Mouse (Mus musculus): ENCODE data around the gene Nmrk2. TPM values are rescaled to one million over a fixed set of nuclear protein-coding genes. Genes with fewer than 3 reads are reported as not detected.
"Not testable (repeated sequence)": the region's sequence is repeated elsewhere in the genome, so short reads cannot be mapped to it uniquely, and the experiment has no call there.

The Nmrk2 gene
- total and polyA plus RNA-seq, 3 experiments, result 6.3 to 8.8 (median 8.7) TPM

GRCm38 (mm10) chr10:81233226-81233585 lies 31.4 kb upstream of the Nmrk2 start:
- intact Hi-C loops (cut with DNase I), result no loop called here
- Histone ChIP-seq H3K79me2 (replicated peaks; ENCODE audit: control insufficient read depth, insufficient read depth, low read length) (no peaks in the 10 kb centered on the region), H3K4me3 (peak overlapping the region; percentile 67), H3K9ac (ENCODE audit: low read depth, low read length) (peak overlapping the region; percentile 76), H3K36me3 (ENCODE audit: control insufficient read depth, insufficient read depth, low read length) (no peaks in the 10 kb centered on the region), H3K27ac (no peak overlapping the region; the same call in 1 of the 2 replicates), H3K4me1 (ENCODE audit: control insufficient read depth, insufficient read depth, low read length) (peaks cover 2% of the 10 kb centered on the region), H3K27me3 (ENCODE audit: control insufficient read depth, insufficient read depth, low read length) (peaks cover 4% of the 10 kb centered on the region; the same call in 1 of the 2 replicates)
- 3% methylated on average over 28 of the region's 28 CpGs for WGBS
- no peak for DNase-seq
- TF ChIP-seq EP300 (IDR thresholded peaks at IDR 0.05; ENCODE audit: insufficient read depth, low read depth, low read length), result no peak
- no peak for TF ChIP-seq CTCF (IDR thresholded peaks at IDR 0.05)
- TF ChIP-seq POLR2A (IDR thresholded peaks at IDR 0.05; ENCODE audit: insufficient read depth, low read depth, low read length), result no peak

GRCm38 (mm10) chr10:81232580-81233225 lies 30.9 kb upstream of the Nmrk2 start, which contains the start of gene Zfr2:
TSS of gene Zfr2 (plus strand) at chr10:81233155.
- no peak within 1 kb of the TSS; the same call in 1 of the 2 replicates for H3K27ac ChIP-seq
- H3K79me2 ChIP-seq (replicated peaks; ENCODE audit: control insufficient read depth, insufficient read depth, low read length), result no peaks in the 10 kb centered on the region
- peak within 1 kb of the TSS; percentile 67 for H3K4me3 ChIP-seq
- peak; percentile 84 to 87 for DNase-seq
- TF ChIP-seq EP300 (IDR thresholded peaks at IDR 0.05; ENCODE audit: insufficient read depth, low read depth, low read length) (no peak), POLR2A (IDR thresholded peaks at IDR 0.05; ENCODE audit: insufficient read depth, low read depth, low read length) (peak; percentile 57; the same call in 1 of the 2 replicates)
- H3K27me3 ChIP-seq (ENCODE audit: control insufficient read depth, insufficient read depth, low read length), result peaks cover 4% of the 10 kb centered on the region; the same call in 1 of the 2 replicates
- WGBS, result 10% methylated on average over 29 of the region's 29 CpGs
- intact Hi-C loops (cut with DNase I), result no loop called here
- no peaks in the 10 kb centered on the region for H3K36me3 ChIP-seq (ENCODE audit: control insufficient read depth, insufficient read depth, low read length)
- H3K9ac ChIP-seq (ENCODE audit: low read depth, low read length), result peak within 1 kb of the TSS; percentile 76
- peaks cover 2% of the 10 kb centered on the region for H3K4me1 ChIP-seq (ENCODE audit: control insufficient read depth, insufficient read depth, low read length)

GRCm38 (mm10) chr10:81231436-81231835 lies 29.6 kb upstream of the Nmrk2 start:
- Histone ChIP-seq H3K4me1 (ENCODE audit: control insufficient read depth, insufficient read depth, low read length) (peaks cover 2% of the 10 kb centered on the region), H3K79me2 (replicated peaks; ENCODE audit: control insufficient read depth, insufficient read depth, low read length) (no peaks in the 10 kb centered on the region), H3K36me3 (ENCODE audit: control insufficient read depth, insufficient read depth, low read length) (no peaks in the 10 kb centered on the region), H3K27me3 (ENCODE audit: control insufficient read depth, insufficient read depth, low read length) (peaks cover 4% of the 10 kb centered on the region; the same call in 1 of the 2 replicates), H3K27ac (no peak overlapping the region), H3K4me3 (no peak overlapping the region), H3K9ac (ENCODE audit: low read depth, low read length) (no peak overlapping the region)
- intact Hi-C loops (cut with DNase I), result no loop called here
- no peak for TF ChIP-seq EP300 (IDR thresholded peaks at IDR 0.05; ENCODE audit: insufficient read depth, low read depth, low read length)
- TF ChIP-seq POLR2A (IDR thresholded peaks at IDR 0.05; ENCODE audit: insufficient read depth, low read depth, low read length), result no peak
- no peak for TF ChIP-seq CTCF (IDR thresholded peaks at IDR 0.05)
- DNase-seq, result no peak
- WGBS, result 60% methylated on average over 7 of the region's 7 CpGs

- no peaks in the 10 kb centered on the region for H3K36me3 ChIP-seq (ENCODE audit: control insufficient read depth, insufficient read depth, low read length)
- H3K27ac ChIP-seq, result no peak within 1 kb of the TSS
- WGBS, result 13% methylated on average over 27 of the region's 27 CpGs
- H3K4me3 ChIP-seq, result no peak within 1 kb of the TSS
- DNase-seq, result no peak
- H3K9ac ChIP-seq (ENCODE audit: low read depth, low read length), result no peak within 1 kb of the TSS
- intact Hi-C loops (cut with DNase I), result no loop called here
- peaks cover 2% of the 10 kb centered on the region for H3K4me1 ChIP-seq (ENCODE audit: control insufficient read depth, insufficient read depth, low read length)
- peaks cover 4% of the 10 kb centered on the region; the same call in 1 of the 2 replicates for H3K27me3 ChIP-seq (ENCODE audit: control insufficient read depth, insufficient read depth, low read length)
- H3K79me2 ChIP-seq (replicated peaks; ENCODE audit: control insufficient read depth, insufficient read depth, low read length), result no peaks in the 10 kb centered on the region
- peak; percentile 59 for TF ChIP-seq CTCF (IDR thresholded peaks at IDR 0.05)
- no peak for TF ChIP-seq EP300 (IDR thresholded peaks at IDR 0.05; ENCODE audit: insufficient read depth, low read depth, low read length)
Observed at GRCm38 (mm10) chr10:81230438-81231332, 28.8 kb upstream of the Nmrk2 start, which contains the start of gene Atcay. TSS of gene Atcay (minus strand) at chr10:81230833.

- WGBS, result 10% methylated on average over 20 of the region's 20 CpGs
- H3K4me1 ChIP-seq (ENCODE audit: control insufficient read depth, insufficient read depth, low read length), result peaks cover 2% of the 10 kb centered on the region
- no peak for DNase-seq
- TF ChIP-seq POLR2A (IDR thresholded peaks at IDR 0.05; ENCODE audit: insufficient read depth, low read depth, low read length) (no peak), CTCF (IDR thresholded peaks at IDR 0.05) (no peak), EP300 (IDR thresholded peaks at IDR 0.05; ENCODE audit: insufficient read depth, low read depth, low read length) (no peak)
- H3K27me3 ChIP-seq (ENCODE audit: control insufficient read depth, insufficient read depth, low read length), result peaks cover 4% of the 10 kb centered on the region; the same call in 1 of the 2 replicates
- H3K9ac ChIP-seq (ENCODE audit: low read depth, low read length), result no peak overlapping the region
- H3K4me3 ChIP-seq, result no peak overlapping the region
- no peak overlapping the region for H3K27ac ChIP-seq
- H3K79me2 ChIP-seq (replicated peaks; ENCODE audit: control insufficient read depth, insufficient read depth, low read length), result no peaks in the 10 kb centered on the region
- no peaks in the 10 kb centered on the region for H3K36me3 ChIP-seq (ENCODE audit: control insufficient read depth, insufficient read depth, low read length)
- intact Hi-C loops (cut with DNase I), result no loop called here
Observed at GRCm38 (mm10) chr10:81229735-81230437, 28.0 kb upstream of the Nmrk2 start.

- 65% methylated on average over 2 of the region's 2 CpGs for WGBS
- intact Hi-C loops (cut with DNase I); H3K27me3 ChIP-seq (ENCODE audit: control insufficient read depth, insufficient read depth, low read length); H3K4me1 ChIP-seq (ENCODE audit: control insufficient read depth, insufficient read depth, low read length); H3K4me3 ChIP-seq; H3K79me2 ChIP-seq (replicated peaks; ENCODE audit: control insufficient read depth, insufficient read depth, low read length); H3K9ac ChIP-seq (ENCODE audit: low read depth, low read length); DNase-seq; H3K36me3 ChIP-seq (ENCODE audit: control insufficient read depth, insufficient read depth, low read length); H3K27ac ChIP-seq: not testable (repeated sequence)
Observed at GRCm38 (mm10) chr10:81223731-81224130, 21.9 kb upstream of the Nmrk2 start.

All from heart, adult 2 months (tissue).